Mouse (Mus musculus) ES-Bruce4 (cell line): ENCODE data around the gene Wdr25.

Source experiments
- CTCF ChIP-seq: IDR thresholded peaks from one replicate; pipeline ENCODE4 v1.8.1; 2011; ENCODE audit warnings: low read depth, low read length
- POLR2A ChIP-seq: IDR thresholded peaks from one replicate; pipeline ENCODE4 v1.8.1; 2011; ENCODE audit warnings: low read length; ENCODE audit not compliant: insufficient read depth

- TF ChIP-seq POLR2A: no peak
- TF ChIP-seq CTCF: no peak
Measured at GRCm38 (mm10) chr12:108985025-108985424, 91.6 kb downstream of the Wdr25 start.
